Mouse (Mus musculus): ENCODE data around the gene BC028528. TPM values are rescaled to one million over a fixed set of nuclear protein-coding genes. Genes with fewer than 3 reads are reported as not detected.

BC028528 gene
- polyA plus RNA-seq, 1 experiment from 2014 or later, result 24.0 TPM

DNA sequence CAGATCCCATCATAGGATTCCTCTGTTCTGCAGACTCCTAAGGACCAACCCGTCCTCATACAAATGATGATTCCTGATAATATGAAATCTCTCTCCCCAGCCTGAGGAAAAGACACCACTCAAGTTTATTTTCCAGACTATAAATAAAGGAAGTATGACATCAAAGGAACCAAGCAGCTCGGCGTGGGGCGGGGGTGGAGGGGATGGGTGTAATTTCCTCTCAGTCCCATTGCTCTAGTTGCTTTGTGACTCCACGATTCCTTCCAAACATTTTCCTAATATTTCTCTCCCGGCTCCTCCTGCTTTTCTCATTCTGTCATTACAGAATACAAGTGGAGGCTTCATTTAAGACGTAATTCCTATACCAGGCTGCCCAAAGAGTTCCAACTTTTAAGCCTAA lies 1.3 kb upstream of the BC028528 start:
- Histone ChIP-seq H3K36me3 (ENCODE audit: insufficient read depth, low read length) (no peaks in the 10 kb centered on the region), H3K4me1 (replicated peaks; ENCODE audit: insufficient read depth, low read length) (peaks cover 22% of the 10 kb centered on the region), H3K9me3 (replicated peaks; ENCODE audit: low read length) (no peaks in the 10 kb centered on the region), H3K27ac (peak overlapping the region; percentile 83), H3K4me2 (ENCODE audit: low read length) (peak overlapping the region; percentile 60), H3K27me3 (ENCODE audit: insufficient read depth, low read length) (no peaks in the 10 kb centered on the region), H3K9ac (ENCODE audit: low read depth, low read length) (peak overlapping the region; percentile 64; the same call in 1 of the 2 replicates), H3K4me3 (replicated peaks; ENCODE audit: low read depth, low read length) (peak overlapping the region; percentile 50)
- DNase-seq (ENCODE audit: low spot score) (no peak), ATAC-seq (replicated peaks; ENCODE audit: low FRiP score, low read depth) (no peak)
- WGBS, result 9% methylated on average over 7 of the region's 7 CpGs
- no peak for TF ChIP-seq CTCF (IDR thresholded peaks at IDR 0.05; ENCODE audit: low read depth)

GRCm38 (mm10) chr3:95892066-95893052 lies 554 bp upstream of the BC028528 start:
- Histone ChIP-seq H3K9ac (ENCODE audit: low read depth, low read length) (no peak overlapping the region), H3K36me3 (ENCODE audit: insufficient read depth, low read length) (no peaks in the 10 kb centered on the region), H3K9me3 (replicated peaks; ENCODE audit: low read length) (no peaks in the 10 kb centered on the region), H3K4me1 (replicated peaks; ENCODE audit: insufficient read depth, low read length) (peaks cover 22% of the 10 kb centered on the region), H3K4me2 (ENCODE audit: low read length) (peak overlapping the region; percentile 60), H3K27me3 (ENCODE audit: insufficient read depth, low read length) (no peaks in the 10 kb centered on the region), H3K27ac (peak overlapping the region; percentile 88), H3K4me3 (replicated peaks; ENCODE audit: low read depth, low read length) (0 out of 2 replicates have a peak overlapping the region, but pooled peaks have one; percentile 28)
- no peak for ATAC-seq (replicated peaks; ENCODE audit: low FRiP score, low read depth)
- no peak for DNase-seq (ENCODE audit: low spot score)
- no peak for TF ChIP-seq CTCF (IDR thresholded peaks at IDR 0.05; ENCODE audit: low read depth)
- WGBS, result 24% methylated on average over 11 of the region's 11 CpGs

DNA sequence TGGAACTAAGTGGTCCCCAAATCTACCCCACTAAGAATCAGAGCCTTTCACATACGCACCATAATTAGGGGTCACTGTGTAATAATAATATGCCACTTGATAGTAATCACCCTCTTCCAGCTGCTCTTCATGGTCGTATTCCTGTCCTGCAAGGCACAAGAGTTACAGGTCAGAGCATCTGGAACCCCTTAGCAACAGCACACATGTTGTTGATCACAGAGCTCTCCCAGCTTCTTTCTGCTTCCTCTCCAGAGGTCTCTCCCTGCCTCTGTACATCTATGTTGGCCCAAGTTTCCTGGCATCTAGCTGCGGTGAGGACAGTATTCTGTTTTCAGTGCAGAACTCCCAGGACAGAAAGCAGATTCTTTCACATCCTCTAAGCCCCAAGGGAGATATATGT lies 2.1 kb downstream of the BC028528 start:
- Histone ChIP-seq H3K4me3 (replicated peaks; ENCODE audit: low read depth, low read length) (no peak overlapping the region), H3K27ac (no peak overlapping the region), H3K9ac (ENCODE audit: low read depth, low read length) (no peak overlapping the region), H3K36me3 (ENCODE audit: insufficient read depth, low read length) (0 out of 2 replicates have a peak, but pooled peaks cover 3% of the 10 kb centered on the region), H3K4me2 (ENCODE audit: low read length) (no peak overlapping the region), H3K9me3 (replicated peaks; ENCODE audit: low read length) (no peaks in the 10 kb centered on the region), H3K4me1 (replicated peaks; ENCODE audit: insufficient read depth, low read length) (peaks cover 19% of the 10 kb centered on the region), H3K27me3 (ENCODE audit: insufficient read depth, low read length) (no peaks in the 10 kb centered on the region)
- DNase-seq (ENCODE audit: low spot score), result no peak
- no peak for ATAC-seq (replicated peaks; ENCODE audit: low FRiP score, low read depth)
- WGBS, result 79% methylated on average over 3 of the region's 3 CpGs
- TF ChIP-seq CTCF (IDR thresholded peaks at IDR 0.05; ENCODE audit: low read depth), result no peak

- 0 out of 2 replicates have a peak, but pooled peaks cover 3% of the 10 kb centered on the region for H3K36me3 ChIP-seq (ENCODE audit: insufficient read depth, low read length)
- no peak overlapping the region for H3K4me2 ChIP-seq (ENCODE audit: low read length)
- DNase-seq (ENCODE audit: low spot score) (no peak), ATAC-seq (replicated peaks; ENCODE audit: low FRiP score, low read depth) (0 out of 2 replicates have a peak, but pooled peaks have one; percentile 38)
- H3K27me3 ChIP-seq (ENCODE audit: insufficient read depth, low read length), result no peaks in the 10 kb centered on the region
- no peak overlapping the region for H3K4me3 ChIP-seq (replicated peaks; ENCODE audit: low read depth, low read length)
- H3K4me1 ChIP-seq (replicated peaks; ENCODE audit: insufficient read depth, low read length), result peaks cover 20% of the 10 kb centered on the region
- H3K27ac ChIP-seq, result no peak overlapping the region
- H3K9ac ChIP-seq (ENCODE audit: low read depth, low read length), result no peak overlapping the region
- H3K9me3 ChIP-seq (replicated peaks; ENCODE audit: low read length), result no peaks in the 10 kb centered on the region
- no peak for TF ChIP-seq CTCF (IDR thresholded peaks at IDR 0.05; ENCODE audit: low read depth)
- 38% methylated on average over 4 of the region's 4 CpGs for WGBS
Measured at GRCm38 (mm10) chr3:95887596-95887995, 4.2 kb downstream of the BC028528 start.

- H3K9me3 ChIP-seq (replicated peaks; ENCODE audit: low read length), result no peaks in the 10 kb centered on the region
- H3K4me3 ChIP-seq (replicated peaks; ENCODE audit: low read depth, low read length), result no peak overlapping the region
- whole genome bisulfite sequencing, result 63% methylated on average over 5 of the region's 5 CpGs
- H3K36me3 ChIP-seq (ENCODE audit: insufficient read depth, low read length), result 0 out of 2 replicates have a peak, but pooled peaks cover 3% of the 10 kb centered on the region
- no peak overlapping the region for H3K4me2 ChIP-seq (ENCODE audit: low read length)
- DNase-seq (ENCODE audit: low spot score), result no peak
- H3K27ac ChIP-seq, result no peak overlapping the region
- H3K27me3 ChIP-seq (ENCODE audit: insufficient read depth, low read length), result no peaks in the 10 kb centered on the region
- TF ChIP-seq CTCF (IDR thresholded peaks at IDR 0.05; ENCODE audit: low read depth), result no peak
- H3K9ac ChIP-seq (ENCODE audit: low read depth, low read length), result no peak overlapping the region
- peaks cover 6% of the 10 kb centered on the region; the same call in 1 of the 2 replicates for H3K4me1 ChIP-seq (replicated peaks; ENCODE audit: insufficient read depth, low read length)
- ATAC-seq (replicated peaks; ENCODE audit: low FRiP score, low read depth), result no peak
Measured at GRCm38 (mm10) chr3:95884400-95884799, 7.4 kb downstream of the BC028528 start.

GRCm38 (mm10) chr3:95882816-95883425 lies 8.9 kb downstream of the BC028528 start:
- peak overlapping the region; percentile 5; the same call in 1 of the 2 replicates for H3K9ac ChIP-seq (ENCODE audit: low read depth, low read length)
- WGBS, result 3% methylated on average over 24 of the region's 24 CpGs
- ATAC-seq (replicated peaks; ENCODE audit: low FRiP score, low read depth), result no peak
- H3K27ac ChIP-seq, result 0 out of 2 replicates have a peak overlapping the region, but pooled peaks have one; percentile 0
- peak; percentile 71 for TF ChIP-seq CTCF (IDR thresholded peaks at IDR 0.05; ENCODE audit: low read depth)
- peaks cover 6% of the 10 kb centered on the region; the same call in 1 of the 2 replicates for H3K4me1 ChIP-seq (replicated peaks; ENCODE audit: insufficient read depth, low read length)
- no peaks in the 10 kb centered on the region for H3K9me3 ChIP-seq (replicated peaks; ENCODE audit: low read length)
- H3K27me3 ChIP-seq (ENCODE audit: insufficient read depth, low read length), result no peaks in the 10 kb centered on the region
- peak; percentile 93 for DNase-seq (ENCODE audit: low spot score)
- peak overlapping the region; percentile 26 for H3K4me3 ChIP-seq (replicated peaks; ENCODE audit: low read depth, low read length)
- H3K4me2 ChIP-seq (ENCODE audit: low read length), result peak overlapping the region; percentile 97
- H3K36me3 ChIP-seq (ENCODE audit: insufficient read depth, low read length), result 0 out of 2 replicates have a peak, but pooled peaks cover 3% of the 10 kb centered on the region

All from kidney, postnatal 0 days (tissue).